Mouse (Mus musculus): ENCODE measurements around the gene Asb17.
"Not testable (repeated sequence)": the region's sequence is repeated elsewhere in the genome, so short reads cannot be mapped to it uniquely, and the experiment has no call there.

Asb17 gene

DNA sequence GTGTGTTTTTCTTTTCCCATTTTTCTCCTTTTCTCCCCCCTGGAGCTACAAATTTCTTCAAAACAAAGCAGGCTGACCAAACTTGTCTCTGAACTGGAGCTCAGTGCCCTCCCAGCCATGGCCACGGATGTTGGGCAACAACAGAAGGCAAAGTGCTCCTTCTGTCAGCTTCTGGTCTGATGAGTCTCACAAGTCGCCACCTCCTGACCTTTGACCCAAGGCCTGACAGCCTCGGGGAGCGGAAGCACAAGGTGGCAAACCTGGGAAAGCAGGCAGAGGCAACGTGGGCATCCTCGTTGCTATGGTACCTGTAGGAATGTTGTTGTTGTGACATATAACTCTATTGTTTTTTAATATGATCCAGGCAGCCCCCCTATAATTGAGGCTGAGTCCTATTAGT, 17.4 kb upstream of the Asb17 start:
- ChIA-PET POLR2A (no interaction called here), CTCF (interaction anchor here in 1 of 4 experiments (1.8 kb wide), 1 partner anchor 9 kb away, joined by 6 read pairs; no protein-coding TSS in a partner anchor)

DNA sequence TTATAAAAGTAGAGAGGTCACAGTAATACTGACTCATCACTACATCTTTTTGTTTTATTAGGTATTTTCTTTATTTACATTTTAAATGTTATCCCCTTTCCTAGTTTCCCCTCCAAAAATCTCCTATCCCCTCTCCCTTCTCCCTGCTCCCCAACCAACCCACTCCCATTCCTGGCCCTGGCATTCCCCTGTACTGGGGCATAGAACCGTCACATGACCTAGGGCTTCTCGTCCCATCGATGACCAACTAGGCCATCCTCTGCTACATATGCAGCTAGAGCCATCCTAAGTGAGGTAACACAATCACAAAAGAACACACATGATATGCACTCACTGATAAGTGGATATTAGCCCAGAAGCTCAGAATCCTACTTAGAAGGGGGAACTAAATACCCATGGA, 14.2 kb upstream of the Asb17 start:
- CTCF ChIA-PET = interaction anchor here in 1 of 4 experiments (0.6 kb wide), 1 partner anchor 329 kb away, joined by 6 read pairs; no protein-coding TSS in a partner anchor

DNA sequence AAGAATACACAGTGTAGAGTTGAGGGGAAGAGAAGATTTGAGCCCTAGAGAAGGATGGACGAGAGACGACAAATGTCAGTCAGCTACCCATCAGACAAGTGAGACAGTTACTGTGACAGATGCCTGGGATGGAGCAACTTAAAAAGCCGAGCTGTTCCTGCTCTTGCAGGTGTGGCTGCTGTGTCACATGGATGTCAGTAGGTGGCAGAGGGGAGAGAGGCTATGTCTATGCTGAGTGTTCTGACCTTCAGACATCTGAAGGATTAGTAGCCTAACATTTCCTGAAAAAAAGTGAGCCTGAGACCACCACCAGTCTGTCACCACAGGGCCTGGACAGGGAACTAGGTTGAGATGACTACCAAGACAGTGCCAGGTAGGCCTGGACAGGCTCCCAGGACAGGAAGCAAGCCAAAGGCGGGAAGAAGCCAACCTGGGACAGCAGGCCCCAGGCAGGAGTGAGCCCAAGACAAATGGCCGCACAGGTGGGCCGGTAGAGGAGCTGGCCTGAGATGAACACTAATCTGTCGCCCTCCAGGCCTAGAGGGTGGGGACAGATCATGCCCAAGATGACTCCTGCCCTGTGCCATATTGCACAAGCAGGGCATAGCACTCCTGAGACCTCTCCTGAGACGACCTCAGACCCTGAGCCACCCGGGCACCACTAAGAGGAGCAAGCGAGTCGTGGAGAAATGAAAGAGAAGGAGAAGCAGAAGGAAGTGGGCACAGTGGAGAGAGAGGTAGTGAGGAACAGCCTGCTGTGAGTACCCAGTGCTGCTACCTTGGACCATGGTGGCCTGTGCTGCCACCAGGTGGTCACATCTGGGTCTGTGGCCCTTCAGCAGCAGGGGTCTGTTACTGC, 12.8 kb upstream of the Asb17 start:
- POLR2A ChIA-PET = interaction anchor here in 1 of 4 experiments (0.6 to 1.2 kb wide), 5 partner anchors 9 to 1377 kb away, joined by 3 to 4 read pairs (median 3); no protein-coding TSS in a partner anchor

More for the DNA sequence above, 14.2 kb upstream of the Asb17 start:
- POLR2A ChIA-PET = not testable (repeated sequence)

DNA sequence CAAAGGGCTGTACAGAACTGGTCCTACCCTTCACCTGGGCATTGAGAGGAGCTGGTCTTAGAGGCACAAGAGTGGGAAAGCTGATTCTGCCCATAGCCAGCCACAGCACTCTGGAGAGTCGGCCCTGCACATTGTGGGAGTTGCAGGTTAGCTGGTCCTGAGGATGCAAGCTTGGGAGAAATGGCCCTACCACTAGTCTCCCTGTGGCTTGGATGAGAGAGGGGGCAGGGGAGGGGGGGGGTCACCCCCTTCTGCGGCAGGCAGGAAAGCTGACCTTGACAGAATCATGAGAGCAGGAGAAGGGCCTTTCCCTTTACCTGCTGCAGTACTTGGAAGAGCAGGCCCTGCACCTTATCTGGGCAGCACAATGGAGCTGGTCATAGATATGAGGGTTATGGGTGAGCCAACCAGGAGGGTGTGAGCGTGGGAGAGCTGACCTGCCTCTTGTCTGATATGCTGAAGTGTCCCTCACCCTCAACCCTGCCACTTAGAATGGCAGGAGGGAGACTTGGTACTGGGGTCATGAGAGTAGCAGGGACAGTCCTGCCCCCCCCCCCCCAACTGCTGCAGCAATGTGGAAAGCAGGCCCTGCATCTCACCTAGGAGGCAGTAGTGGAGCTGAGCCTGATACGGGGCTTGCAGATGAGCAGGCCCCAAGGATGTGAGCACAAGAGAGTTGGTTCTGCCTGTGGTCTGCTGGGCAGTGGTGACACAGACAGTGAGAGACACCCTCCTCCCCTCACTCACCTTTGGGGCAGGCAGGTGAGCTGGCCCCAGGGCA, 11.9 kb upstream of the Asb17 start:
- CTCF ChIA-PET = interaction anchor here in 3 of 4 experiments (0.6 to 1.1 kb wide), 9 partner anchors 10 to 1048 kb away, joined by 3 to 7 read pairs (median 3); no protein-coding TSS in a partner anchor
- POLR2A ChIA-PET = interaction anchor here in 2 of 4 experiments (0.6 to 1.2 kb wide), 4 partner anchors 10 to 83 kb away, joined by 3 to 5 read pairs (median 4); no protein-coding TSS in a partner anchor

More for the DNA sequence above, 12.8 kb upstream of the Asb17 start:
- CTCF ChIA-PET = interaction anchor here in 3 of 4 experiments (0.6 to 1.1 kb wide), 11 partner anchors 9 to 1048 kb away, joined by 3 to 7 read pairs (median 3); no protein-coding TSS in a partner anchor

DNA sequence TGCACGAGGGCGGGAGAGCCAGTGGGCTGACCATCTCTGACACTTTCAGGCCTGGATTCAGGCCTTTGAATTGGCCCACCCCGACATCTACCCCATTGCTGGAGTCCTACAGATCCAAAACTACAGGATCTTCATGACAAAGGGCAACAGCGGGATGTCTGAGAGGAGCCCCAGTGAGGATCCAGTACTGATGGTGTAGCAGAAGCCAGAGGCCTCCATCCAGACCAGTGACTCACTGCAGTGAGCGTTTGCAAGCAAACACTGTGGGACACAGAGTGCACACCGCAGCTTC, 11.4 kb upstream of the Asb17 start:
- ChIA-PET CTCF (interaction anchor here in 3 of 4 experiments (0.6 to 1.1 kb wide), 6 partner anchors 11 to 1049 kb away, joined by 3 to 7 read pairs (median 4); no protein-coding TSS in a partner anchor), POLR2A (interaction anchor here in 2 of 4 experiments (0.7 to 1.2 kb wide), 3 partner anchors 17 to 82 kb away, joined by 3 to 5 read pairs (median 4); no protein-coding TSS in a partner anchor)

DNA sequence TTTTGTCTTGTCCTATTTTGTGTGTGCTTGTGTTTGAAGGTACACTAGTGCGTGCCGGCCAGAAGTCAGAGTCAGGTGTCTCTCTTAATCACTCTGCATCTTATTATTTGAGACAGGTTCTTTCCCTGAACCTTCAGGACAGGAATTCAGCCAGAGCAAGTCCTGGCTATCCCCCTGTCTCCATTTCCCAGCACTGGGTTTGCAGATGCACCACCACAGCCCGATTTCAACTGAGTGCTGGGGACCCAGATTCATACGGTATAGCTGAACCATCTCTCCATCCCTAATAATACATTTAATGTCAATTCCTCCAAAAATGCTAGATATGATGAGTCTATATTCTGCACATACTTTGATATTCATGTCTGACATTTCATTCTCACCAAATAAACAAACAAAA, 9.9 kb upstream of the Asb17 start:
- ChIA-PET CTCF (no interaction called here), POLR2A (interaction anchor here in 1 of 4 experiments (1.3 kb wide), 1 partner anchor 110 kb away, joined by 4 read pairs; the partner anchor contains the start of gene Acadm)

DNA sequence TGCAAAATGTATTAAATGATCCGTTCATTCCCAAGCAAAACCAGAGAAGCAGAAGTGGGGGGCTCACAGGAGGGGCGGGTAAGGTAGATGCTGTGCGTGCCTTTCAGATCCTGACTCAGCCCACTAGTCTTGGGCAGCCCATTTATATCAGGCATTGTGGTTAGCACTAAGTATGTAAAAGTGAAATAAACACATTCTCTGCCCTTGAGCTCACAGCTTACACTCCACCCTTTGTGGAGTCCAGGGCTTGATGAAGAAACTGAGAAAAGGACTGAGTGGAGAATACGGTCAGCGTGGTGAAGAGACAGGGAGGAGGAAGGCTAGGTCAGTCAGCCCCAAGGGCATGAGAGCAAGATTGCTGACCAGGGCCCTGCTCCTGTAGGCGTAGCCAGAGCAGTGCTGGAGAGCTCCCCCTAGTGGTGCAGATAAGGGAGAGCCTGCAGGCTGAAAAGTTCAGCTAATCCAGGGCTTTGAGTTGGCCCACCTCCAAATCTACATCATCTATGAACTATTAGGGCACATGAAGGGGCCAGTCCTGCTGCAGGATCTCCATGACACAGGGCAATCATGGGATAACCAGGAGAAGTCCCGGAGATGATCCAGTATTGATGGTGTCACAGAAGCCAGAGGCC, 8.4 kb upstream of the Asb17 start:
- POLR2A ChIA-PET = interaction anchor here in 3 of 4 experiments (0.6 to 1.3 kb wide), 4 partner anchors 17 to 108 kb away, joined by 3 to 5 read pairs (median 4); partner anchors contain the start of genes Acadm (in 1 of the 3), Msh4 (in 1 of the 3) and Rabggtb (in 1 of the 3)
- CTCF ChIA-PET = interaction anchor here (0.5 to 1.5 kb wide), 30 partner anchors 10 to 992 kb away, joined by 3 to 13 read pairs (median 4); no protein-coding TSS in a partner anchor

DNA sequence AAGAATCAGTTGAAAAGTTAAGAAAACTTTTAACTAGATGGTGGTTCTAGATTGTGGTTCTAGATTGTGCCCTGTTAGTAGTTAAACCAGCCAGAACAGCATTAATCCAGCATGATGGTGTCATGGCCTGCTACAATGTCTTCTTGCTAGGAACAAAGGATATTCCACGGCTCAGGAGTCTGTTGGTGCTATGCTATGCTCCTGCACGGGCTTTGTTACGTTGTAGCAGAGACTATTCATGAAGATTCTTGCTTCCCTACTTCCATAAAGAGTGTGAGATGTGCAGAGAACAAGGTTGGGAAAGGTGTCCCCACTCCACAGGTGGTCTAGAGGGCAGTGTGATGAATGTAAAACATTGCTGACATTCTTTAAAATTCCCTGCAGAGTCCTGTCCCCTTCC, 7.7 kb upstream of the Asb17 start:
- CTCF ChIA-PET = interaction anchor here (0.5 to 1.5 kb wide), 27 partner anchors 9 to 993 kb away, joined by 3 to 13 read pairs (median 4); no protein-coding TSS in a partner anchor
- POLR2A ChIA-PET = interaction anchor here in 2 of 4 experiments (0.6 kb wide), 2 partner anchors 18 to 77 kb away, joined by 4 to 5 read pairs; partner anchors contain the start of gene Rabggtb (in 1 of the 2)

DNA sequence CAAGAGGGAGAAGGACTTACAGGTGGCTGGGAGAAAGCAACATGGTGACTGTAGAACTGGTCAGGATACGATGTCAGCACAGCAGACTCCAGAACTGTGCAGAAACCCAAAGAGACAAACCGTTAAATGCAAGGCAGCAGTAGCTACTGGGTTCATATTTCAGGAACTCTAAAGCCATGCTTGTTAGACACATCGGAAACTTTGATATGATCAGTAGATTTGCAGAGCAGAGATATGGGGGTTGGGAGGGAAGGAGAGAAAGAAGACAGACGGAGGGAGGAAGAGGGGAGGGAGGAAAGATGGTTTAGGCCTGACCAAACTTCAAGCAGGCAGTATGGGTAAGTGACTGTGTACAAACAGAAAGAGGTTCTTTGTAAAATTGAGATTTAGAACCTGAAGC, 6.4 kb upstream of the Asb17 start:
- ChIA-PET CTCF (no interaction called here), POLR2A (interaction anchor here in 1 of 4 experiments (0.6 kb wide), 1 partner anchor 1021 kb away, joined by 4 read pairs; no protein-coding TSS in a partner anchor)

DNA sequence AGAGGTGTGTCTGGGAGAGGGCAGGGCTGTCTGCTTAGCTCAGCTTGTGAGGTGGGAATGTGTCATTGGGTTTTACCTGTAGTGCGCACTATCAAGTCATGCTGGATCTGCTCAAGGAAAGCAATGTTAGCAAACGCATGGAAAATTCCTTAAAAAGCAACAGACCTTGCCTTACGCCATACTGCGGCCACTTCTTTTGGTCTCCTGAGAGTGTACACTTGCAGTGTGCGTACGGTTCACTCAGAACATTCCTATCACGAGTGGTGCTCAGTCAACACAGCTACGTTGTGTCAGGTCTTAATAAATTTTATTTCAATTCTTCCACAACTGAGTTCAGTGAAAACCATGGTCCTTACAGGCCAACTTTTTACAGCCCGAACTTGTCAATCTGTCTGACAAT, 748 bp downstream of the Asb17 start:
- ChIA-PET POLR2A (interaction anchor here in 1 of 4 experiments (0.7 kb wide), 1 partner anchor 41 kb away, joined by 3 read pairs; no protein-coding TSS in a partner anchor), CTCF (interaction anchor here in 1 of 4 experiments (0.9 kb wide), 1 partner anchor 9 kb away, joined by 3 read pairs; no protein-coding TSS in a partner anchor)

DNA sequence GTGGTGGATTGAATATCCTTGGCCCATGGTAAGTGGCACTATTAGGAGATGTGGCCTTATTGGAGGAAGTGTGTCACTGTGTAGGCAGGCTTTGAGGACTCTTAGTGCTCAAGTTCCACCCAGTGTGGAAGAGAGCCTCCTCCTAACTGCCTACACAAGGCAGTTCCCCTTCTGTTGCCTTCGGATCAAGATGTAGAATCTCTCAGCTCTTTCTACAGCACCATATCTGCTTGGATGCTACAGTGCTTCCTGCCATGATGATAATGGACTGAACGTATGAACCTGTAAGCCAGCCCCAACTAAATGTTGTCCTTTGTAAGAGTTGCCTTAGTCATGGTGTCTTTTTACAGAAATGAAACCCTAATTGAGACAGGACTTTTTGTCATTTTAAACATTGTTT, 1.5 kb downstream of the Asb17 start:
- ChIA-PET CTCF (interaction anchor here in 1 of 4 experiments (0.9 kb wide), 1 partner anchor 10 kb away, joined by 3 read pairs; no protein-coding TSS in a partner anchor), POLR2A (interaction anchor here in 1 of 4 experiments (0.7 kb wide), 1 partner anchor 41 kb away, joined by 3 read pairs; no protein-coding TSS in a partner anchor)

DNA sequence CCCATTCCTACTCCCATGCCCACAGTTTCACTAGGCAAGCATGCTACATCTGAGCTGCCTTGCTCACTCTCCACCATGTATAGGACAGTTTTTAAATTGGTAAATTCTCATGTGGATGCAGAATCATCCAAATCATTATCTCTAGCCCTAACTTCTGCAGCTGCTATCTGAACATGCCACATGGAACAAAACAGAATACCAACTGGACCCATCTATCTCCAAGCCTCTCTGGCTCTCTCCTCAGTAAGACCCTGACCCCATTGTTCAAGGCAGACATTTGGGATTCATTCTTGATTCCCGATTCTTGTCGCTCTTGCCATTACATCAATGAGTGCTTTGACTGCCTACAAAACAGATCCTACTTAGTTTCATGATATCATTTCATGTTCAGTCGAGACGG, 2.1 kb downstream of the Asb17 start:
- CTCF ChIA-PET = interaction anchor here in 1 of 4 experiments (1.9 kb wide), 1 partner anchor 10 kb away, joined by 8 read pairs; no protein-coding TSS in a partner anchor
- POLR2A ChIA-PET = no interaction called here

DNA sequence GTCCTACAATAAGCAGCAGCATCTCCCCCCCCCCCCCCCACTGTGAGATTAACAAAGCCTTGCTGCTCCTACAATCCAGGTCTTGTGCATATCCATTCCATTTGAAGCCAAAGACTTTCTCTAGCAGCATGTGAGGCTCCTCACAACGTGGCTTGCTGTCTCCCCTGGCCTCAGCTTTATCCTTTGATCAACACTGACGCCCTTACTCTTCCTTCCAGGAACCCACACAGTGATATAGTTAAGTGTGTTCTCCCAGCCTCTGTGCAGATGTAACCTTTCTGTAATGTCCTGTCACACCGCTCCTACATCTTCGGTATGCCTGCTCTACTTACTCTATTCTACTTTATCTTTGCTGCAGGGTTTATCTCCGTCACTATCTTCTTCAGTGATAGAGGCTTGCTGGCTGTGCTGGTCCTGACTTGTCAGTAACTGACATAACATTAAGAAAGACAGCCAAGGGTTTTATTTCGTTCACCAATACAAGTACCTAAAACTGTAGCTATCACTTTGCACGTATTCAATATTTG, 3.3 kb downstream of the Asb17 start:
- CTCF ChIA-PET = interaction anchor here in 2 of 4 experiments (1.9 to 3.3 kb wide), 2 partner anchors 12 kb away, joined by 8 to 13 read pairs; no protein-coding TSS in a partner anchor
- POLR2A ChIA-PET = interaction anchor here in 1 of 4 experiments (0.7 kb wide), 1 partner anchor 557 kb away, joined by 4 read pairs; no protein-coding TSS in a partner anchor

DNA sequence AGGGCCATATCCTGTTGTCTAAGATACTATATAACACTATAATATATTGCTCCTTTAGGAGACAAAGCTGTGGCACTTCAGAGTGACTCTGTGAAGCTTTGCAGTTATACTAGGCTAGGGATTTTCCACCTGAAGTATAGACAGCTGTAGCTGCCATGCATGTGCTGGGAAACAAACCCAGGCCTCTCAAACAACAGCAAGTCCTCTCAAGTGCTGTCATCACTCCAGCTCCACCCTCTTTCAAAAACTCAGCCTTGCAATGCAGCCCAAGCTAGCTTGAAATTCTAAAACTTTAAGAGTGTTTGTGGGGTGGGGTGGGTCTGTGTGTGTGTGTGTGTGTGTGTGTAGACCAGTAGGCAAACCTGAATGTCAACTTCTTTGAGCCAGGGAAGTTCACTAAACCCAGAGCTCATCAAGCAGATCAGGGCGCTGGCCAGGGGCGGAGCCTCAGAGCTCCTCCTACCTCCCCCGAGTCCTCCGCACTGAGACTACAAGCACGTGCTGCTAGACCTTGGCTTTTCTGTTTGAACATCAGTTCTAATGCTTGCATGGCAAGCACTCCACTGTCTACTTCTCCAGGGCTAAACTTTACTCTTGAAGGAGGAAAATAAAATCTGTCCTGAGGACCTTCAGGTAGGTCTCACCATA, 5.5 kb downstream of the Asb17 start:
- ChIA-PET POLR2A (interaction anchor here in 1 of 4 experiments (0.6 to 1.2 kb wide), 2 partner anchors 8 to 947 kb away, joined by 3 to 4 read pairs; no protein-coding TSS in a partner anchor), CTCF (interaction anchor here (0.5 to 3.3 kb wide), 5 partner anchors 14 to 19 kb away, joined by 3 to 13 read pairs (median 4); no protein-coding TSS in a partner anchor)

DNA sequence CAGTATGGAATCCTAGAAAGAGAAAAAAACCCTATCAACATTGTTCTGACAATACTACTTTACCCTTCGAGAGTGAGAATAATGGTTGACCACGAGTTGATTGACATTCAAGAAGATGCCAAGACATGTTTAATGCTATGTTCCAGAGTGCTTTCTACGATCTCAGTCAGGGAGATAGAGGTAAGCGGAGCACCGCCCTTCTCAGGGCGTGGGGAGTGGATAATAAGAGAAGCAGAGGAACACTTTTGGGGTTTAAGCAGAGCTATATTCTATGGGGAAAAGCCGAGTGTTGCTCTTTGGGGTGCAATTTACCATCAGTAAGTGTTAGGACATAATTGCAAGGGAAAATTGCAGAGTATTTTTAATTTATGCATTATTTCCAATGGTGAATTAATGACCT, 6.8 kb downstream of the Asb17 start:
- CTCF ChIA-PET = no interaction called here
- POLR2A ChIA-PET = interaction anchor here in 1 of 4 experiments (0.6 kb wide), 1 partner anchor 13 kb away, joined by 3 read pairs; no protein-coding TSS in a partner anchor

DNA sequence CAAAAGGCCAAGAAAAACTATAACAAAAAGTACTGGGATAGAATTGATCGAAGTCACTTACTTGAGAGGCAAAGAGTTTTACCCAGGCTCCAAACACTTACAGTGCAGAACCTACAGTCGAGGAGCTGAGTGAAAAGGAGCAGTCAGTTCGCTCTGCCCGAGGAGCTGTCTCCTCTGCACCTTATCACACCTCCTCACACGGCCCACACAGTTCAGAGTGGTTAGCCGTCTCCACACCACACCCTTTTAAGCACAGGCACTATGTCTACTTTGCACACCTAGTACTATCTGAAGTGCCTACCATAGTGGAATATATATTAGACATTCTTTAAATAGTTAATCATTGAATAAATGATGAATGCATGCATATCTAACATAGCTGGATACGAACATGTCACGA, 8.3 kb downstream of the Asb17 start:
- ChIA-PET POLR2A (no interaction called here), CTCF (interaction anchor here in 2 of 4 experiments (0.7 to 1.4 kb wide), 3 partner anchors 16 to 46 kb away, joined by 3 to 4 read pairs (median 3); no protein-coding TSS in a partner anchor)
